Mouse (Mus musculus) heart, postnatal 4 days (tissue): Measurements from ENCODE around the gene Fbxl15. TPM values are rescaled to one million over a fixed set of nuclear protein-coding genes. Genes with fewer than 3 reads are reported as not detected.

Source experiments
- DNase-seq: peaks from one replicate; pipeline ENCODE4 v3.0.0; 2021
- total RNA-seq, 2 experiments: library from RNA; stranded (reverse); gene quantifications; 2 replicates each; pipeline ENCODE4 v1.2.3; 2021

Gene Fbxl15
- 1 to 10 TPM; 5.5 to 7.2 TPM for total RNA-seq

DNA sequence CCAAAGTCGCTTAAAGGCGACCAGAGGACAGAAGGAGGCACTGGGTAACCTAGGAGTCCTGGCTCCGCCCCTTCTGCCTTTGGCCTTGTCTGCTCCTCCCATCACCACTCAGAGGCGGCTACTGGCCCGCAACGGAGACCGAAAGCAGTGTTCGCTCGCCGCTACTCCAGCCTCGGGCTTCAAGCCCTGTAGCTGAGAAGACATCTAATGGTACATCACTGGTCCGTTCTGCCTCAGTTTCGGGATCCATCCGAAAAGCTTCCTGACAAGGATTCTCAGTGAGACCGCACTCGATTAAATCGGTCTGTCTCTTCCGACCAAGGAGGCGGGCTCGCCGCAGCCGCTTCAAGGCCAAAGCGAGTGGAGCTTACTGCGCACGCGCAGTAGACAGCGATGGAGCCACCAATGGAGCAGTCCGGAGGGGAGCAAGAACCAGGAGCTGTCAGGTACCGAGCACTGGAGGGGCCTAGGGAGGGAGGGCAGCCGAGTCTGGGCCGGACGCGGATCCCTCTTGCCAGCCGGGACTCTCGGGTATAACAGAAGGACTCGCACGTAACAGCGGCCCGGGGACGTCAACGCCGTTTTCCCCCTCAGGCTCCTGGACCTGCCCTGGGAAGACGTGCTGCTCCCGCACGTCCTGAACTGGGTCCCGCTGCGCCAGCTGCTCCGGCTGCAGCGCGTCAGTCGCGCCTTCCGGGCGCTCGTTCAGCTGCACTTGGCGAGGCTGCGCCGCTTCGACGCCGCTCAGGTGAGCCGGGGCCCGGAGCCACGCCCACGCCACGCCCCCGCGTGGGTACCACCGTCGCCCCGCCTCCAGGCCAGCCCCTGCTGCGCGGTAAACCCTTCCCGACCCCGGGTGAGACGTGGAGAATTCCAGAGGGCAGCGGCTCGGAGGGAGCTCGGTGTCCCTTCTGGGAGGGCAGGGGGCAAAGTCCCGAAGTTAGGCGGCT lies at the start of gene Fbxl15:
Gene Fbxl15, plus strand, starts transcription at position 104 of the 950 bp plus-strand sequence.
- peak; percentile 95 for DNase-seq

DNA sequence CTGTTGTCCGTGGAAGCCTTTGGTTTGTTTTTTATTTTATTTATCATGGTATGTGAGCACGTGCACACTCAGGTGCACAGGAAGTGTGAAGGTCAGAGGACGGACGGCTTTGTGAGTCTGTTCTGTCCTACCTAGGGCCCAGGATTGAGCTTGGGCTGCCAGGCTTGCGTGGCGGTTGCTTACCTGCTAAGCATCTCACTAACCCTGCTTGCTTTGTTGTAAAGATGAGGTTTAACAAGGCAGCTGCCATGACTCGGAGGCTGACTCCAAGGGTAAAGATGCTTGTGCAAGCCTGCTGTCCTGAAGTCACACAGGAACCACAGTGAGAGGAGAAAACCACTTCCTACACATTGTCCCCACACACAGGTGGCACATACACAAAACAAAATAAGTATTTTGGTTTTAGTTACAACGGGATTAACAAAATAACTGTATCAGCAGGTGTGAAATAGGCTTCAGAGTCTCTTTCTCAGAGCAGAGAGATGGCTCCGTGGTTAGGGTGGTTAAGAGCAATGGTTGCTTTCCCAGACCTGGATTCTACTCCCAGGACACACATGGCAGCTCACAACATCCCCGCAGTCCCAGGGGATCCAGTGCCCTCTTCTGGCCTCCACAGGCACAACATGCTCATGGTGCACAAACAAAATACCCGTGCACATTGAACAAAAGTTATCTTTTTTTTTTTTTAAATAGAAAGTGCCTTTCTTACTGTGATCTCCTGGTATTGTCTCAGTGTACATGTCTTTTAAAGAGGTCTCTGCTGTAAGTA lies 45.7 kb upstream of the Fbxl15 start:
- DNase-seq = no peak

DNA sequence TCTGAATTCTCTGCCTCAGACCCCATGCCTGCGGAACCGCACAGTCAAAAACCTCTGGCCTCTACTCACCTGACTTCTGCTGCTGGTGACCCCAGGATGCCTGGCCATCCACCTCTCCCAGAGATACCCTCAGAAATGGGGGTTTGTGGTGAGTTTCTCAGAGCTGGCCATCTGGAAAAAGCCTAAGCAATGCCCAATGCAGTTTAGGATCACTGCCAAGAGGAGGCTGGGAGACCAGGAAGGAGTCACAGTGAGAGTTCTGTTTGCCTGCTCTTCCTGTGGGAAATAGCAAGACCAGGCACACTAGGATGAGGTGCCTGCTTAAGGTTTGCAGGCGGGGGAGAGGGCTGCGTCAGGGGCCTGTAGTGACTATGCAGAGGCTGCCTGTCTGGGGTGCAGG lies 43.3 kb upstream of the Fbxl15 start:
- no peak for DNase-seq

DNA sequence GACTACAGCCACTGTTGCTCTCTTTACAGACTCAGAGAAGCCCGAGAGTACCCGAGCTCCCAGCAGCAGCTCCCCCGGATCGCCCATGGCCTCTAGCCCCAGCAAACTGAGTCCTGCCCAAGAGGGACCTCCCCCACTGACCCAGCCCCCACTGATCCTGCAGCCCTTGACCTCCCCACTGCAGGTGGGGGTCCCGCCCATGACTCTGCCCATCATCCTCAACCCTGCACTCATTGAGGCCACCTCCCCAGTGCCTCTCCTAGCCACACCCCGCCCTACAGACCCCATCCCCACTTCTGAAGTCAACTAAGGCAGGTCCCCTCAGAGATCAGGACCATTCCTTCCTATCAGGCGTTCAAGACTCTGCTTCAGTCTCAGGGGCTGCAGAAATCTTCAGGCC lies 42.4 kb upstream of the Fbxl15 start:
- DNase-seq = no peak

DNA sequence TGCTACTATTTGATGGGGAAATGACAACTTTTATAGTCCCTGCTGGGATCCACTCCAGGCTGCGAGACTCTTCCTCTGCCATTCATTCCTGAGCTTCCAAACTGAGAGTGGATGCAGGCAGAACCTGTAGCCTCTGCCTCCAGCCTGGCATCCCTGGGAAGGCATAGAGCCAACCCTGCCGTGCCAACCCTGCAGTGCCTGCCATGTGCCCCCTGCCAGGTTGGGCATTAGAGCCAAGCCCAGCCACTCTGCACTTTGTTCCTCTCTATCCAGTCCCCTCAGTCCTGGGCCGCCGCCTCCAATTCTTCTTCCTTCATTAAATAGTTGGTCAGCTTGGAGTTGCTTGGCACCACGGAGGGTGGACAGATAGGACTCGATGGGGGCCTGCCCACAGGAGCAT lies 41.9 kb upstream of the Fbxl15 start:
- DNase-seq = no peak

DNA sequence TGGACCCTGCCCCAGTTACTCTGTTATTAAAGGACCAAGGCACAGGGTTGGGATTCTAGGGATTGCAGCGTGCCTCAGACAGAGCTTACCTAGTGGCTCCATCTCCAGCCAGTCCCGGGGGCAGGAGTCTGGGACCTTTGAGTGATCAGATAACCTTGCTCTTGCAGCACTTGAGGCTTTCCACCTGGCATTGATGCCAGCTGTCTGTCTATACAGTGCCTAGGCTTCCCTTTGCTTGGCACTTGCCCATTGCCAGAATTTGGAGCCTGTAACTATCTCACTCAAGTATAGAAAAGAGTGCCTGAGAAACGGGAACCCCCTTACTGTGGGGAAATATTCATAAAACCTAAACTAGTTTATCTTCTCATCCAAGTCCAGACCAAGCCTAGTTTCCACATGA lies 41.1 kb upstream of the Fbxl15 start:
- DNase-seq = no peak

DNA sequence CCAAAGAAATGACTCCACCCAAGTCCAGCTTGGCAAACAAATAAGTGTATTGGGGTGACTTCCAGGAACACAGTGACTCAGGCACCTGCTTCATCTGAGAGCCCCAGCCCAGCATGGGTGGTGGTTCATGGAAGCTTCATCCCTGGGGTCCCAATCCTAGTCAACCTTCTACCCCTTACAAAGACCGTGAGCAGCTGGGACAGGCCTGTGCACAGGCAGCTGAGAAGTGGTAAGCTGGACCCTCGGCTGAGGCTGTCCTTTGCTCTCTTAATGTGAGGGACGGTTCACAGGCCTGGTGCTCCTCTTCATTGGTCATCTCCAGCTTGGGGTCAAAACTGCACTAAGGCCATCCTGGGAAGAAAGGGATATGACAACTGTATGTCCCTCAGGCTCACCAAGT lies 40.4 kb upstream of the Fbxl15 start:
- DNase-seq = no peak

DNA sequence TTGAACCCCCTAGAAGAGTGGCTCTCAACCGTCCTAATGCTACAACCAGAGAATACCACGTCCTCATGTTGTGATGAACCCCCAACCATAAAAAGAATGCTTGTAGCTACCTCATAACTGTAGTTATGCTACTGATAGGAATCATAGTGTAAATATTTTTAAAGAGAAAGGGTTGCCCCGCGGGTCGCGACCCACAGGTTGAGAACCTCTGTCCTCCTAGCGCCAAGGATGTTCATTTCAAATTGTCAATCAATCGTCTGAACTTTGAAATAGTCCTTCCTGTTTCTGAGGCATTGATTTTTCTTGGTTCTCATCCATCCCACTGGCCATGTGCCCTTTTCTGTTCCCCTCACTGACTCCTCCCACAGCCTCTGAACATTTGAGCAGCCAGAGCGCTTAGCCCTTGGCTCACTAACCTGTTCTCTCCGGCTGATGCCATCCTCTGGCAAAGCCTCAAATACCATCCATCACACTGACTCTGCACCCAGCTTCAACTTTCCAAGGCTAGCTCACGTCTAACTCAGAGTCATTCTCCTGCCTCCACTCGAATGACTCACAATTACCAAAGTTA lies 37.4 kb upstream of the Fbxl15 start:
- DNase-seq = no peak

DNA sequence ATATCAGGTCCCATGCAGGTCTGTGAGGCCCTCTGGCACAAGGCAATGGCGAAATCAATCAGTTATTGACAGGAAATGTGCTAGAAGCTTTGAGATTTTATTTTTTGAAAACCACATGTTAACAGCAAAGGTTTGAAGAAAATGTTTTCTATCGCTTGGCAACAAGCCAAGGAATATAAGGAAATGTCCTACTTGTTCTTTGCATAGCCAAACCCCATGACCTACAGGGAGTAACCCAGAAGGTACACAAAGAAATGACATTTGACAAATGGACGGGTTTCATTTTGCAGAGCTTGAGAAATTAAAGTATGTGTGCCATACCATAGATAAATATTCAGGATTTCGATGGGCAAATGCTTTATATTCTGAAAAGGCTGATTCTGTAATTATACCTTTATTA lies 31.0 kb upstream of the Fbxl15 start:
- no peak for DNase-seq

DNA sequence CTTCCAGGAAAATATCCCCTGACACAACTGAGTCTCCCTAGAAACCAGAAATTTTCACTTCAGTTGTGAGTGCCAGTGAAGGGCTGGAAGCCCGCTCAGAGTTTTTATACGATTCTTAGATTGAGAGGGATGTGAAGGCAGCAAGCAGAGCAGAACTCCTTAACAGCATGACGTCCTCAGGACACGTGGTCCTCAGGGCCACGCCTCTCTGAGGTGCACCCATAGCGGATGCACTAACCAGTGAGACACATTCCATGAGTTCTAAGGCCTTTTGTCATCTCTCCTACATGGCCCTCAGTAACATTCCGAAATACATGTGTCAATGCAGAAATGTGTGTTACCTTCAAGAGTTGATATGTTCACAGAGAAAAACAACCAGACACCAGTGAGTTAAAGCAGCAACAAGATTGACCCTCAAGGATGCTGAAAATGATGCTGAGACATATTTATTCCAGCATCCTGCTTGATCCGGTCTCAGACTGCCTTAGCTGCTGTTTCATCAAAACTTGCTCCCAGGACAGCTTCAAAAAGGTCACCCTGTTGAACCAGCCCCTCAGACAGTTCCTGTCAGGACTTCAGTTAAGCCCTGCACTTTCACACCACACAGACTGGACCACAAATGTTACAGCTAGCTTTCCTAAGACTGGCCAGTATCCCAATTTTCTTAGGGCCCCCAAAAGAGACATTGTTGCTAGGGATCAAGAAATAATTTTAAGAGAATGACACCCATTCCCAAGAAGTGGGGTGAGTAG lies 27.5 kb upstream of the Fbxl15 start:
- no peak for DNase-seq

DNA sequence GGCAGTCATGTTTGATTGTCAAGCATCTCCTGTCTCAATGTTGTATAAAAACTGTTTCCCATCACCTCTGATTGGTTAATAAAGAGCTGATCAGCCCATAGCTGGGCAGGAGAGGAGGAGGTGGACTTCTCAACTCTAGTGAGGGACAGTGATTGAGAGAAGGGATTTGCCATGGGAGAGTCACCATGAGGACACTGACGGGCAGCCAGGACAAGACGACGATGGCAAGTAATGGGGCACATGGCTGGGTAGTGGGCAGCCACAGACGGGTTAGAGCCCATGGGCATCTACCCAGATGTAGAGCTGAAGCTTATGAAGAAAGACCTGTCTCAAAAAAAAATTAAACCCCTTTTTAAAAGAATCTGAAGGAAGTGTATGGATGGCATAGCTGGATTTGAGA lies 25.4 kb upstream of the Fbxl15 start:
- no peak for DNase-seq

DNA sequence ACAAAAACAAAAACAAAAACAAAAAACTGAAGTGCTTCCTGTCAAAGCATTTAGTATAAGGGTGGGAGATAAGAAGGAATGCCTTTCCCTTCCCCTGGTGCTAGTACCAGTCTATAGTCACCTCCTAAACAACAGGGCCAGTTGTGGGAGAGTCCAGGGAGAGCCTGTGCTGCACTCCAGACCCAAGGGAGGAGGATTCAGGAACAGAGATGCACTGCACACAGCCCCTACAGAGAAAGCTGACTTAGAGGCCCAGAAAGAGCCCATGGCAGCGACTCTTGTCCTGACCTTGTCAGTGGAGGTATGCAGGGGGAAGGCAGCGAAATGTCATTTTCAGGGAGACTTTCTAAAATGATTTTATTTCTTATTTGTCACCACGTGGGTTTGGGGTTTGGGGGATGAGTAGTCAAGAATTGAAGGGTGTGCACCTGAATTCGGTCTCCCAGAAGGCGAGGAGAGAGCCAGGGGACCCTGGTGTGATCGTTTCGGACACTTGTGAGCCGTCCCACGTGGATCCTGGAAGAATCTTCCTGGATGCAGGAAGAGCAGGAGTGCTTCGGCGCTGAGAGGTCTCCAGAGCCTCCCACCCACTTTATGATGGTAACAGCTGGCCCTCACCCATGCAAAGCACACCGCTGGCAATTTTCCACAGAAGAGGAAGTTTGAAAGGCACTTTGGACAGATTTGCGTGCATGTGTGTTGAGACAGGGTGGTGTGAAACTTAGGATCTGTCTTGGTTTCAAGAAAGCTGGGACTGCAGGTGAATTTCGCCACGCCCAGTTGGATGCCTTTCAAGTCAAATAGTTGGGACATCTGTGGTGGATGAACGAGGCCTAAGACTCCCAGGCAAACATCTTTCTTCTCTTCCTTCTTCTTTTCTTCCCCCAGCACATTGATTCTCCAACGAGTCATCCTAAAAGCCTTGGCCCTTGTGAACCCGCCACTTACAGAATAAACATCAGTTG lies 24.5 kb upstream of the Fbxl15 start:
- peak; percentile 11 for DNase-seq

DNA sequence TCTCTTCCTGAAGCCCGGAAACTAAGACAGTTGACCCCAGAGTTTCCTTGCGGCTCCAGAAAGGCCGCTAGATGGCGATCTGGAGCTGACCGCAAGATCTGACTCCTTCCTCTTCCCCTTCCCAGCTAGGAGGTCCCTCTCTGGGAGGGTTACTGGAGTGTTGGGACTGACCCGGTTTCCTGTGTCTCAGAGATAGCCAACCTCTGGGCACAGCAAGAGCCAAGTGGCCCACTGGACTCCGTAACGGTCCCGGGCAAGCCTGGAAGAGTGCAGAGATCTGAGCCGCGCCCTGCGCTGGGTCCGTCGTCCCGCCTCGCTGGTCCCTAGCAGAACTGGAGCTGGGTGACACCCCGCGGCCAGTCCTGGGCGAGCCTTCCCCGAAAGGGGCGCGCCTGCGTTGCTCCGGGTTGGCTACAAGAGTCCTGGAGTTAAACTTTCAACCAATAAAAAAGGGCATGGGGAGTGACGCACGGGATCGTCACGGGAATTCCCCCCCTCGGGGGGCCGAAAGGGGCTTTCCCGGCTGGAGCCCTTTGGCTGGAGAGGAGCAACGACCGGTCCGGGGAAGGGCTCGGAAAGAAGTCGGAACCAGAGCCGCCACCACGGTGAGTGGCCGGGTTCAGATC lies 23.7 kb upstream of the Fbxl15 start, which contains the start of gene Nfkb2:
Gene Nfkb2, plus strand, starts transcription at position 105 of the 626 bp plus-strand sequence.
- peak; percentile 96 for DNase-seq

DNA sequence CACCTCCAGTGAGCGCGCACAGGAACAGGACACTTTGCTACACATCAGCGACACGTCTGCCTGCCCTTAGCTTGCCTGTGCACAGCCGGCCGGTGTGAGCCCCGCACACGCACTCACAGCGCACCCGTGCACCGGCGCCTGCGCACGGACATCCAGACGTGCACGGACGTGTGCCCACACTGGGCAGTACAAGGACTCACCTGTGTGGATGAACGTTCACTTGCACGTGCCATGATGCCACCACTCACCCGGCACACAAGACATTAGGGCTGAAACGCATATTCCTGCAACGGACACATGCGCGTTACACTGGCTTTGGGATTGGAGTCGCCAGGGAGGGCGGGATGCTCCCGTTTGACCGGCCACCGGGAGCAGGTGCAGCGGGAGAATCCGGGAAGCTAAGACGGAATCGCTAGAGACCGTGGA lies 23.1 kb upstream of the Fbxl15 start:
- no peak for DNase-seq

DNA sequence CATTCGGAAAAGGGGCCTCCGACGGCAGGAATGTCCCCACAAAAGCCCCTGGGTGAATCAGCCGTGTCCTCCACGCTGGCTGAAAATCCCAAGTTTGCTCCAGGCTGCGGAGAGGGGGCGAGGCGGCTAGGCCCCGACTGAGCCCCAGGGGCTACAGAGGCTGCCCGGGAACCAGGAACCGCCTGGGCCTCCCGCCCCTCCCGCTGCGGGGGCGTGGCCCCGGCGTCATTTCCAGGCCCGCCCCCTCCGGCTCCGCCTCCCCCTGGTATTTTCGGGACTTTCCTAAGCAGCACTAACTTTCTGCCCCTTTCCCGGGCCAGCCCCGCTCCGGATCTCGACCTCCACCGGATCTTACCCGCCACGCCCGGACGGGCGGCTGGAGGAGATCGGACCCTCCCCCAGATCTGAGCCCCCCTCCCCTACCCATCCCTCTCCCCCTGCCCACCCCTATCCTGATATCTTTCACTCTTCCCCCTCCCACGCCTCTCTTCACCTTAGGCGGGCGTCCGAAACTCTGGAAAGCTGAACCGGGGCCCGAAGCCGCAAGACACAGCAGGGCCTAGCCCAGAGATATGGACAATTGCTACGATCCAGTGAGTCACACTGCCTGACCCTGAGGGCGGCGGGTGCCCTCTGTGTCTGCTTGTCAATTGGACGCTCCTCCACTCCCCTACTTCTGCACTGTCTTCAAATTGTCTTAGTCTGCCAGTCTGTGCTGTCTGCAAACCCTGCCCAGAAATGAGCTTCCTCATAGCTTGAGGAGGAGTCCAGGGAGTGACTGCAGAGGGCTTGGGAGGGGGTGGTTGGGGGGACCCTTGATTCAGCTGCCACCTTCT lies 22.3 kb upstream of the Fbxl15 start:
- DNase-seq = peak; percentile 92

DNA sequence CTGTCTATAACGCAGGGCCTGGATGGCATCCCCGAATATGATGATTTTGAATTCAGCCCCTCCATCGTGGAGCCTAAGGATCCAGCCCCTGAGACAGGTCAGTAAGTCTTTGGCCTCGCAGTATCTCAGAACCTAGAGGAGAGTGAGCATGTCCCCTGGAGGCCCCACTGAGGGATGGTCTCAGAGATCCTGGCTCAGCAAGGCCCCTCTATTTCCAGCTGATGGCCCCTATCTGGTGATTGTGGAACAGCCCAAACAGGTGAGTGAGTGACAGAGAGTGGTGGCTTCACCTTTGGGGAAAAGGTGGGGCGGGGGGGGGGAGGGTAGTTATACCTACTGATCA lies 21.7 kb upstream of the Fbxl15 start:
- DNase-seq = peak; percentile 6

DNA sequence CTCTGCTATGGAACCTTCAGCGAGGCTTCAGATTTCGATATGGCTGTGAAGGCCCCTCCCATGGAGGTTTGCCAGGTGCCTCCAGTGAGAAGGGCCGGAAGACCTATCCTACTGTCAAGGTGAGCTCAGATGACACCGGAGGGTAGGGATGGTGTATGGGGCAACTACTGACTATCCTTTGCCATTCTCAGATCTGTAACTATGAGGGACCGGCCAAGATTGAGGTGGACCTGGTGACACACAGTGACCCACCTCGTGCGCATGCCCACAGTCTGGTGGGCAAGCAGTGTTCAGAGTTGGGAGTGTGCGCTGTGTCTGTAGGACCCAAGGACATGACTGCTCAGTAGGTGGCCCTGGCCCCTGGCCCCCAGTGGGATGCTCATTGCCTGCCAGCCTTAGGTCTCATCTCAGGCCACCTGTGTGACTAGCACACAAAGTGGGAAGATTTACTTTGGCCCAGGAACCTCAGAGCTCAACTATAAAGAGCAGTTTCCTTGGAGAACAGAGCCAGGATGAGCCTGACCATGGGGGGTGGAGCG lies 21.2 kb upstream of the Fbxl15 start:
- peak; percentile 4 for DNase-seq

DNA sequence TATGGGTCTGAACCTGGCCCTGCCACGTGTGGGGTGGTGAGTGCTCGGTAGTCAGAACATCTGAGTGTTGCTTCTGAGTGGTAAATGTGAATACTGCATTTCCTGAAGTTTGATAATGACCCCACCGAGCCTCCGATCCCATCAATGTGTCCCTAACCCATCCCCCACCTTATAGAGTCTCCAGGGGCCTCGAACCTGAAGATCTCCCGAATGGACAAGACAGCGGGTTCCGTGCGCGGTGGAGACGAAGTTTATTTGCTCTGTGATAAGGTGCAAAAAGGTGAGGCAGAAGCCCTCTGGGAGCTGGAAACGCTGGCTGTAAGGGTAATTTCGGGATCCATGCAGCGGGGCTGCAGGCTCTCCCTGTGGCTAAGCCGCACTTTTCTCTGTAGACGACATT lies 20.2 kb upstream of the Fbxl15 start:
- DNase-seq = peak; percentile 4

DNA sequence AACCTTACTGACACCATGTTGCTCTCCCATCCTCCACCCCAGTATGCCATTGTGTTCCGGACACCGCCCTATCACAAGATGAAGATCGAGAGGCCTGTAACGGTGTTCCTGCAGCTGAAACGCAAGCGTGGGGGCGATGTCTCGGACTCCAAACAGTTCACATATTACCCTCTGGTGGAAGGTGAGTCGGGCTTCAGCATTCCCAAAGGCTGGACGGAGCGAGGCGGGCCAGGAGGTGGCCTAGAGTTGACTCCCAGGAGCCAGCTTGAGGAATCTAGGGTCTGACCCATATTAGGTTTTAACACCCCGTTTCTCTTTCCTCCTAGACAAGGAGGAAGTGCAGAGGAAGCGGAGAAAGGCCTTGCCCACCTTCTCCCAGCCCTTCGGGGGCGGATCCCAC lies 19.7 kb upstream of the Fbxl15 start:
- peak; percentile 5 for DNase-seq
